Mouse (Mus musculus) liver, postnatal 0 days (tissue): ENCODE measurements around the gene Epyc. TPM values are rescaled to one million over a fixed set of nuclear protein-coding genes. Genes with fewer than 3 reads are reported as not detected.

ENCODE experiments used
- ATAC-seq: fragments of 200-750 bp; cut with Nextera tagmentation; 2 replicates; pipeline ENCODE4 v1.8.0; 2017; ENCODE audit warnings: mild to moderate bottlenecking, moderate library complexity
- DNase-seq: peaks from one replicate; pipeline ENCODE4 v3.0.0-alpha.2; 2016
- H3K27ac ChIP-seq: fragments of 300-500 bp; sonication (generic); 2 replicates; pipeline ENCODE4 v1.5.1; 2014; ENCODE audit warnings: antibody characterized with exemption, moderate library complexity, mild to moderate bottlenecking, low read depth
- H3K27me3 ChIP-seq: fragments of 300-500 bp; sonication (generic); 2 replicates; pipeline ENCODE4 v1.6.1; 2014; ENCODE audit warnings: low read length, control low read depth, mixed read lengths; ENCODE audit not compliant: insufficient read depth
- H3K36me3 ChIP-seq: fragments of 300-500 bp; sonication (generic); replicated peaks from 2 replicates; pipeline ENCODE4 v1.6.1; 2014; ENCODE audit warnings: mild to moderate bottlenecking, control low read depth, low read length, moderate library complexity, mixed read lengths; ENCODE audit not compliant: insufficient read depth
- H3K4me1 ChIP-seq: fragments of 300-500 bp; sonication (generic); 2 replicates; pipeline ENCODE4 v1.6.1; 2014; ENCODE audit warnings: antibody characterized with exemption, mild to moderate bottlenecking, control low read depth; ENCODE audit not compliant: insufficient read depth
- H3K4me2 ChIP-seq: fragments of 300-500 bp; sonication (generic); 2 replicates; pipeline ENCODE4 v1.6.1; 2014; ENCODE audit warnings: low read depth, mild to moderate bottlenecking, low read length, moderate library complexity, mixed read lengths
- H3K4me3 ChIP-seq: fragments of 300-500 bp; sonication (generic); 2 replicates; pipeline ENCODE4 v1.5.1; 2014; ENCODE audit warnings: low read depth, low read length
- H3K9ac ChIP-seq: fragments of 300-500 bp; sonication (generic); replicated peaks from 2 replicates; pipeline ENCODE4 v1.6.1; 2014; ENCODE audit warnings: mild to moderate bottlenecking, moderate library complexity
- H3K9me3 ChIP-seq: fragments of 300-500 bp; sonication (generic); 2 replicates; pipeline ENCODE4 v1.6.1; 2016; ENCODE audit warnings: mild to moderate bottlenecking, control low read depth, low read length, mixed read lengths
- CTCF ChIP-seq: sonication (generic); IDR thresholded peaks from 2 replicates; pipeline ENCODE4 v1.5.1; 2016; ENCODE audit warnings: antibody characterized with exemption, low read depth
- EP300 ChIP-seq: IDR thresholded peaks from 2 replicates; pipeline ENCODE4 v1.6.1; 2016; ENCODE audit warnings: antibody characterized with exemption, low read depth, mild to moderate bottlenecking
- WGBS: fragments of 180-500 bp; shearing (Covaris S2); extraction: QIAGEN DNeasy Blood & Tissue Kit; methylation state at CpG from one replicate; pipeline ENCODE4 v1.1.7; 2014; ENCODE audit not compliant: insufficient replicate concordance; 5-methylcytosine and 5-hydroxymethylcytosine counted together
- polyA plus RNA-seq: library from polyadenylated mRNA; unstranded; fragments of >200 nt; fragmentation: Nextera tagmentation; extraction: Ambion mirVana; gene quantifications from 2 replicates; pipeline ENCODE4 v1.2.1, GENCODE M21; 2015

Epyc gene
- polyA plus RNA-seq, 1 experiment from 2014 or later: not detected

DNA sequence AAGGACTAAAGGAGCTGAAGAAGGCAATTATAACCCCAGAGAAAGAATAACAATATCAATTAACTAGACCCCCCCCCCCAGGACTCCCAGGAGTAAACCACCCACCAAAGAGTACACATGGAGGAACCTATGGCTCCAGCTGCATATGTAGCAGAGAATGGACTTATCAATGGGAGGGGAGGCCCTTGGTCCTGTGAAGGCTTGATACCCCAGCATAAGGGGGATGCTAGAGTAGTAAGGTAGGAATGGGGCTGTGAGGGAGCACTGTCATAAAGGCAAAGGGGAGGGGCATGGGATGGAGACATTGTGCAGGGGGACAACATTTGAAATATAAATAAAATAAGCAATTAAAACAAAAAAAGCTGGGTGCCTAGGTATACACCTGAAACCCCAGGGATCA is 58.5 kb downstream of the Epyc start:
- TF ChIP-seq EP300 (no peak), CTCF (no peak)

DNA sequence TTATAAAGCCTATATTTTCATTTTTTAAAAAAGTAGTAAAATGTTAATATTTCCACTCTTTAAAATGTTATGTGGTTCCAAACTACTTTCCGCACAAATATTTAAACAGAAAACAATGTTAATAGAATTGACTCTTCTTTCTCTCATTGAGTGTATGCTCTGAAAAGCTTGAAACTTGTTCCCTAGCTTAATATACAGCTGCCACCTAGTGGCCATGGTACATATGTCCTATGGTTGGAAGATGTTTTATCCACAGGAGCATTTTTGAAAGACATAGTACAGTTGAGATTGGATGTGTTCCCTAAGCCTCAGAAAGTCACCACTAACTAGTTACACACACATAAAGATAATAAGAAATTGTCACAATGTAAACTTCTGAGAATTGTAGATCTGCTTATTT is 60.7 kb downstream of the Epyc start:
- no peak overlapping the region for H3K4me3 ChIP-seq
- no peaks in the 10 kb centered on the region for H3K4me1 ChIP-seq
- peak; percentile 68 for TF ChIP-seq CTCF
- no peak for TF ChIP-seq EP300
- no peaks in the 10 kb centered on the region for H3K36me3 ChIP-seq
- no peak overlapping the region for H3K4me2 ChIP-seq
- H3K9me3 ChIP-seq: no peaks in the 10 kb centered on the region
- DNase-seq: peak; percentile 19
- ATAC-seq: no peak
- 46% methylated on average over 1 of the region's 1 CpGs for WGBS
- no peak overlapping the region for H3K9ac ChIP-seq
- H3K27ac ChIP-seq: no peak overlapping the region
- H3K27me3 ChIP-seq: no peaks in the 10 kb centered on the region

More for the DNA sequence above, 58.5 kb downstream of the Epyc start:
- ATAC-seq: no peak
- H3K4me2 ChIP-seq: no peak overlapping the region
- no peaks in the 10 kb centered on the region for H3K27me3 ChIP-seq
- no peak overlapping the region for H3K27ac ChIP-seq
- no peaks in the 10 kb centered on the region for H3K9me3 ChIP-seq
- no peaks in the 10 kb centered on the region for H3K4me1 ChIP-seq
- no peak overlapping the region for H3K9ac ChIP-seq
- DNase-seq: no peak
- no peak overlapping the region for H3K4me3 ChIP-seq
- H3K36me3 ChIP-seq: no peaks in the 10 kb centered on the region

DNA sequence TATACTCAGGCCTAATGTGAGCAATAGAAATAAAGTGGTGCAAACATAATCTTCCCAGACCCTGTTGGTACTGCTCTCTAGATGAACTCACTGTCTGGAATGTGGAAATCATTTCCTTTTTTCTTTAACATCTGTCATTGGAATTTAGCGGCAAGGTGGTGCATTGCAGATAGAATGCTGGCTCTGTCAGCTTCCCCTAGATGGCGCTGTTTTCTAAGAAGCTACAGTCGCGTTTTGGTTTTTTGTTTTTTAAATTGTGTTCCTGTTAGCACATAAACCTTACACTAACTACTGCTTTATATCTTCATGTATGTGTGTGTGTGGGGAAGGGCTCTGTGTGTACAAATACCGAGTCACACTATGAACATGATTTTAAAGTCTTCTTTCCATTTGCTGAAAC is 68.8 kb downstream of the Epyc start:
- H3K27me3 ChIP-seq: no peaks in the 10 kb centered on the region
- no peaks in the 10 kb centered on the region for H3K4me1 ChIP-seq
- H3K27ac ChIP-seq: no peak overlapping the region
- H3K4me3 ChIP-seq: no peak overlapping the region
- WGBS: 1% methylated on average over 5 of the region's 5 CpGs
- no peaks in the 10 kb centered on the region for H3K9me3 ChIP-seq
- H3K4me2 ChIP-seq: no peak overlapping the region
- no peak overlapping the region for H3K9ac ChIP-seq
- no peak for DNase-seq
- ATAC-seq: no peak
- no peaks in the 10 kb centered on the region for H3K36me3 ChIP-seq
- TF ChIP-seq CTCF (peak; percentile 82), EP300 (no peak)

DNA sequence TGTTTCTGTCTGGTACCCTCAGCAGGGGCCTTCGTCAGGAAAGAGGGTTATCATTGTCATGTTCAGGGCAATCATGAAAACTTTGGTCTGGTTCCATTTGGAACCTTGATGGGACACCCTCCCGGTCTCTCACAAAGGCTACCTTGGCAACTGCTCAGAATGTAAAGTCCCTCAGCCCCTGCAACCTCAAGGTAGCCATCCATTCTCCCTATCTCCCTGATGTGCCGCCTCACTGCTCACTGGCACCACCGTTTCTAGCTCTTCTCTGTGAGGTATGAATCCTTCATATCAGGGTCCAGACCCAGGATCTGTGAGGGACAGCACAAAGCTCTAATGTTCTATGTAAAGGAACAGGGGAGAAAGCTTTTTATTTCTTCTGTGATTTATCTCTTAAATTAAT is 70.7 kb downstream of the Epyc start:
- Histone ChIP-seq H3K9ac (no peak overlapping the region), H3K36me3 (no peaks in the 10 kb centered on the region), H3K27ac (no peak overlapping the region), H3K9me3 (no peaks in the 10 kb centered on the region), H3K4me3 (no peak overlapping the region), H3K4me1 (no peaks in the 10 kb centered on the region), H3K4me2 (no peak overlapping the region), H3K27me3 (no peaks in the 10 kb centered on the region)
- WGBS: 68% methylated on average over 4 of the region's 4 CpGs
- ATAC-seq: no peak
- DNase-seq: no peak
- TF ChIP-seq CTCF (no peak), EP300 (no peak)

DNA sequence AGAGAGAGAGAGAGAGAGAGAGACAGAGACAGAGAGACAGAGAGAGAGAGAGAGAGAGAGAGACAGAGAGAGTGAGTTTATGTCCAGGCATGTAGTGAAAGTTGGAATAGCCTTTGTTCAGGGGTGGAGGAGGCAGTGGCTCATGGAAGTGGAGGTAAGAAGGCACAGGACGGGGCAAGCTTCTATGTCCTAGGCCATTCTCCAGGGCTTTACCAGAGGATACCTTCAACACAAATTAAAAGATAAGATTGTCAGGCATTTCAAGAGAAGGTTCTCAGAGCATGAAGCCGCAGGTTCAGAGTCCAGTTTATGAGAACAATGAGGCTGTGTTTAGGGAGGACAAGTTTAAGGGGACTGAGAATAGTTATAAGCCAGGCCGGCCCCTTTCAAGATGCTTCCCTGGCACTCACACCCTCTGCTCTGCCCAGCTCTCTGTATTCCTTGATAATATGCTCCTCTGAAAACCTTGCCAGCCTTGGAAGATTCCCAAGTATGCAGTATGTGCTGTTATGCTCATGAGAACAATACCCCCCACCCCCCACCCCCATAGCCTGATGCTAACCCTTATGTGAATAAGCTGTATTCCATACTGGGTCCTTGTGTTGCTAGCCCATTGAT is 71.5 kb downstream of the Epyc start:
- no peaks in the 10 kb centered on the region for H3K9me3 ChIP-seq
- no peaks in the 10 kb centered on the region for H3K4me1 ChIP-seq
- 72% methylated on average over 3 of the region's 3 CpGs for WGBS
- no peak for ATAC-seq
- no peak overlapping the region for H3K4me2 ChIP-seq
- DNase-seq: no peak
- H3K4me3 ChIP-seq: no peak overlapping the region
- H3K36me3 ChIP-seq: no peaks in the 10 kb centered on the region
- TF ChIP-seq EP300 (no peak), CTCF (no peak)
- no peaks in the 10 kb centered on the region for H3K27me3 ChIP-seq
- H3K27ac ChIP-seq: no peak overlapping the region
- no peak overlapping the region for H3K9ac ChIP-seq

DNA sequence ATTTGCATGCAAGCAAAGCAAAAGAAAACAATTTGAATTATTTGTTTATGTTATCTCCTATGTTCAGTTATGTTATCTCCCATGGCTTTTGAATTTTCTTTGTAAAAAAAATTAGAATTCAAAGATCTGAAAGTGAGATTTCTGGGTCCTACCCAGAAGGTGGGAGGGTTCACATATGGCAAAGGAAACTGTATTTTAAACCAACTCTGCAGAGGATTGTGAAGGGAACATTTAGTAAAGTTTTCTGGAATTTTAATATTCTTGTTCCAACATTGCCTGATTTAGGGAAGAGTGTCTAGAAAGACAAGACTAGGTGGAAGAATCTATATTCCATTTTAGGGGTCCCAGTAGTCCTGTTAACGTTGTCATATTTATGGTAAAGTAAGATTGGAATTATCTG is 73.4 kb downstream of the Epyc start:
- ATAC-seq (no peak), DNase-seq (no peak)
- Histone ChIP-seq H3K4me1 (no peaks in the 10 kb centered on the region), H3K9me3 (no peaks in the 10 kb centered on the region), H3K27ac (no peak overlapping the region), H3K27me3 (no peaks in the 10 kb centered on the region), H3K9ac (no peak overlapping the region), H3K36me3 (no peaks in the 10 kb centered on the region), H3K4me2 (no peak overlapping the region), H3K4me3 (no peak overlapping the region)
- WGBS: 69% methylated on average over 1 of the region's 1 CpGs
- no peak for TF ChIP-seq CTCF
- no peak for TF ChIP-seq EP300

DNA sequence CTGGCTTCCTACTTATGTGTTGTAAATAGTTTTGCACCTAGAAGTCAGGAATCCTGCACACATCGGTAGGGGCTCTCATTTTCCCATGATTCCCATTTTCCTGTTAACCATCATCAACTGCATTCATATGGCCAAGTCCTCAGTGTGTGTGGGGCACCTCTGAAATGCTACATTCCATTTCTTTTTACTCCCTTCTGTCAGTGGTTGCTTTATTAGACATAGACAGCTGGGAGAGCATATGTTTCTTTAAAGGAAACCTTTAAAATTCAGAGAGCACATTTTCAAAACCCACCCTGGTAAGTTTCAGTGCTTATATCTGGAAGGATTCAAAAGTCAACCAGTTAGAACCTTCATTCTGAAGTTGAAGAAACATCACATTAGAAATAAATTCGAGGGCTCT is 74.2 kb downstream of the Epyc start:
- no peak overlapping the region for H3K4me3 ChIP-seq
- no peak overlapping the region for H3K4me2 ChIP-seq
- no peak overlapping the region for H3K27ac ChIP-seq
- 61% methylated on average over 2 of the region's 2 CpGs for WGBS
- H3K27me3 ChIP-seq: no peaks in the 10 kb centered on the region
- H3K9ac ChIP-seq: no peak overlapping the region
- H3K4me1 ChIP-seq: no peaks in the 10 kb centered on the region
- DNase-seq: no peak
- no peak for TF ChIP-seq CTCF
- no peak for TF ChIP-seq EP300
- H3K9me3 ChIP-seq: no peaks in the 10 kb centered on the region
- no peak for ATAC-seq
- H3K36me3 ChIP-seq: no peaks in the 10 kb centered on the region
